Mouse (Mus musculus) gastrocnemius, adult 2 months (tissue): ENCODE data around the gene Pbld2. TPM values are rescaled to one million over a fixed set of nuclear protein-coding genes. Genes with fewer than 3 reads are reported as not detected.
A peak's percentile ranks its signal among the peaks of the same experiment; 100 is the strongest.

Source experiments
- DNase-seq: peaks from one replicate; pipeline ENCODE4 v3.0.0; 2022
- H3K27ac ChIP-seq: fragments of 200-600 bp; 2 replicates; pipeline ENCODE4 v1.8.1; 2022; ENCODE audit warnings: mild to moderate bottlenecking
- H3K4me3 ChIP-seq: fragments of 200-600 bp; 2 replicates; pipeline ENCODE4 v1.8.1; 2022; ENCODE audit warnings: mild to moderate bottlenecking, moderate library complexity
- CTCF ChIP-seq: fragments of 200-600 bp; IDR thresholded peaks from 2 replicates; pipeline ENCODE4 v1.8.1; 2022; ENCODE audit warnings: antibody characterized with exemption, mild to moderate bottlenecking, moderate library complexity
- intact Hi-C: fragments of 180-260 bp; cut with DNase I; formaldehyde crosslinking; loops from one replicate; pipeline ENCODE4 v1.15.1; 2025
- total RNA-seq, 2 experiments: library from RNA; stranded (reverse); gene quantifications; 2 replicates each; pipeline ENCODE4 v1.2.3; 2021

The Pbld2 gene
- total RNA-seq, 2 experiments from 2014 or later, result 2.8 to 5.4 TPM

DNA sequence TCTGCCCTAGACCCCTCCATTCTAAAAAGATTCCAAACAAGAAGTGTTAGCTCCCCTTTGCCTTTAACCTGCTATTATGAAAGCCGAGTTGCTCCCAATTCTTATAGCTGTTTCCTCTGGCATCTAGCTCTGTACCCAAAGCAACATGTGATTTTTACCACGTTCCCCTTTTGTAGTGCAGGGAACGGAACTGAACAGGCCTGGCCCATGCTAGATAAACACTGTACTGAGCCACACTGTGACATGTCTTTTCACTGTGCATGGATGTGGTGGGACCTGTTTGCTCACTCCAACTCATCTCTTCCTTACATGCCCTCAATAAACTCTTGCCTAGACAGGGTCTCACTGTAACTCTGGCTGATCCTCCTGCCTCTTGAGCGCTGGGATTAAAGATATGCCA lies 13.8 kb upstream of the Pbld2 start:
- no peak for TF ChIP-seq CTCF
- intact Hi-C loops, result no loop called here
- Histone ChIP-seq H3K4me3 (no peak overlapping the region), H3K27ac (no peak overlapping the region)
- DNase-seq, result no peak

DNA sequence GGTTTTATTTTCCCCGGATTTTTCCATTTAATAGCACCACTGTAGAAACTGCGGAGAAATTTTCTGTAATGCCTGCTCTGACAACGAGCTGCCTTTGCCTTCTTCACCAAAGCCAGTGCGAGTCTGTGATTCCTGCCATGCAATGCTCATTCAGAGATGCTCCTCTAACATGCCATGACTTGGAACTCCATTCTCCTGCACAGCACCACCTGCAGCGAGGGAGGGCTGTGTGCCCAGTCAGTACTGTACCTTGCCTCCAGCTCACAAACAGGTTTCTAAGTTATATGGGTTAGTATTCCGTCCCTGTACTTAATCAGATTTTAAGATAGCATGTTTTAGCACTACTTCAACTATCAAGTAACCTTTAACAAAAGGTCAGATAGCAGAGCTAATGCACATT lies 12.6 kb upstream of the Pbld2 start:
- intact Hi-C loops, result no loop called here
- H3K4me3 ChIP-seq, result no peak overlapping the region
- TF ChIP-seq CTCF, result no peak
- DNase-seq, result no peak
- H3K27ac ChIP-seq, result no peak overlapping the region

DNA sequence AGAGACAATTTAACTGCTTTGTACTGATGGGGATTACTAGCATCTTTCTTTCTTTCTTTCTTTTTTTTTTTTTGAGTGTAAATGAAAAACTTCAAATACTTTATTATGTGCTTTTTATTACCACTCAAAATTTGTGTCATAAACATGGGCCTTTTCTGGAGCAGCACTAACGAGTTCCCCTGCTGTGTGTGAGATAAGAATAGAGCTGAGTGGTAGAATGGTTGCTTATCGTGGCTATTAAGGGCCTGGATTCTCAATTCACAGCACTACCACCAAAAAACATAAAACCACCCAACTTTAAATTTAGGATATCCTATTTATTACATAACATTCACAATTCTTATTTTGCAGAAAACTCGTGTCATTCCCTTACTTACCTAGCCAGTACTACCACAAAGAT lies 10.6 kb upstream of the Pbld2 start:
- intact Hi-C loops, result no loop called here
- no peak for DNase-seq
- TF ChIP-seq CTCF, result no peak
- Histone ChIP-seq H3K27ac (no peak overlapping the region), H3K4me3 (no peak overlapping the region)

DNA sequence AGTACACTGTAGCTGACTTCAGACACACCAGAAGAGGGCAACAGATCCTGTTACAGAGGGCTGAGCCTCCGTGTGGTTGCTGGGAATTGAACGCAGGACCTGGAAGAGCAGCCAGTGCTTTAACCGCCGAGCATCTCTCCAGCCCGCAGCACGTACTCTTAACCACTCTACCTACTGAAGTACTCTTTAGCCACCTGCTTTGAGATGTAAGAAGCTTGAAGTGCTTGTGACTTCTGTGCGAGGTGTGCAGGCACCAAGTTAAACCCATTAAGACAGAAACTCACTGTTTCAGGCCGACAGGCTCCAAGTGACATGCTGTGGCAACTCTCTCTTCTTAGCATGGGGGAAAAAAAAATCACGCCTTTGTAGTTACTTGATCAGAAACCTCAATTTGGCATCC lies 9.9 kb upstream of the Pbld2 start:
- DNase-seq, result no peak
- no peak overlapping the region for H3K27ac ChIP-seq
- intact Hi-C loops, result no loop called here
- TF ChIP-seq CTCF, result no peak
- no peak overlapping the region for H3K4me3 ChIP-seq

DNA sequence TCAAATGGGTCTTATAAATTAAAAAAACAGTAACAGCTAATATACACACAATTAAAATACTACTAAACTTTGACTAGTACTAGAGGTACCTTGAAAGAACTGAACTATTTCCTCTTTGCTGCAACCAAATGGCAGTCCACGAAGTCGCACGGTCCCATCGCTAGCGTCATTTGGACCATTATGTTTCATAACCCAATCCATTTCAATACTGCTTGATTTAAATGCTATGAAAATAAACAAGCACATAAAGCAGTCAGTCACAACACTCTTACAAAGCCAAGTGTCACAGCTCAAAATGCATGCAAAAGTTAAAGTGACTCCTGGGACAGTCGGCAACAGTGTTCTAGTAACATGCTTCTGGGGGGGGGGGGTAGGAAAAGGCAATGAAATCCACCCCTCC lies 4.8 kb upstream of the Pbld2 start:
- no peak overlapping the region for H3K4me3 ChIP-seq
- no peak for DNase-seq
- TF ChIP-seq CTCF, result no peak
- no peak overlapping the region for H3K27ac ChIP-seq
- intact Hi-C loops, result no loop called here

DNA sequence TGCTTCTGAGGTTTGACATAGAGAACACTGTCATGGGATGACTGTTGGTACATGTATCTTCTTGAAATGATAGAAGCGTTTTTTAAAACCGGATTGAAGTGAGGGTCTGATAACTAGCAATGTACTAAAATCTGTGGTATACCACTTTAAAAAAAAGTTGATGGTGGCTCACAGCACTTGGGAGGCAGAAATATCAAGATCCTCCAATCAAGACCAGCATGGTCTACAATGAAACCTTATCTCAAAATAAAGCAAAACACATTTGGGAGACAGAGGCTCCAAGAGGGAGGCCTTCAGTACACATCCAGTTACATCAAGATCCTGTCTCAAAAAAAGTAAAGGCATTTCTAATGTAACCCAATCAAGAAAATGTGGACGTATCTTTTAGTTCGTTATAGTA lies 2.4 kb upstream of the Pbld2 start:
- DNase-seq, result no peak
- Histone ChIP-seq H3K4me3 (peak overlapping the region; percentile 74), H3K27ac (peak overlapping the region; percentile 100)
- TF ChIP-seq CTCF, result no peak
- intact Hi-C loops, result loop anchor here (2.0 to 10.0 kb wide), 5 partner anchors 39 to 535 kb away; partner anchors contain the start of genes Ccar1, Herc4, Rufy2 and Vps26a

DNA sequence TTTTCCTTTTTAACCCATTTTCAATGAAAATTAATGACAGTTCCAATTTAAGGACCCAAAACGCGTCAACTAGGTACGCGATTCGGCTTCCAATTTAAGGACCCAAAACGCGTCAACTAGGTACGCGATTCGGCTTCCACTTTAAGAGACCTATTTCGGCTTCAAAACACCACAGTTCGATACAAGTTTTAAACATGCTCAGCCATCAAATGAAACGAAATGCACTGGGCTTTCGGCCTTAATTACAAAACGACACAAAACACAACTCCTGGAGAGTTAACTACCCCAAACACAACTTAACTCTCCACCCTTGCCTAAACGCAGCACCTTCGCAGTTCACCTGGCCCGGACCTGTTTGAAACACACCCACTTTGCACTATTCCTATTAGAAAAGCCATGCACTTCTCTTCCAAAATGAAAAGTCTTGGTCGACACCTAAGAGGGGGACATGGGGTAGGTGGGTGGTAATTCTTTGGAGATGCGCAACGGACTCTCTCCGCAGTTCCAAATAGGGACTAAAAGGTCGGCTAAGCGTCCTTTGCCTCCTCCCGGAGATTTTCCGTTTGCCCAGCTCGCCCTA lies 1.5 kb upstream of the Pbld2 start:
- DNase-seq, result no peak
- peak overlapping the region; percentile 100 for H3K27ac ChIP-seq
- intact Hi-C loops, result loop anchor here (2.0 to 10.0 kb wide), 5 partner anchors 40 to 536 kb away; partner anchors contain the start of genes Ccar1, Herc4, Rufy2 and Vps26a
- peak overlapping the region; percentile 74 for H3K4me3 ChIP-seq
- no peak for TF ChIP-seq CTCF

DNA sequence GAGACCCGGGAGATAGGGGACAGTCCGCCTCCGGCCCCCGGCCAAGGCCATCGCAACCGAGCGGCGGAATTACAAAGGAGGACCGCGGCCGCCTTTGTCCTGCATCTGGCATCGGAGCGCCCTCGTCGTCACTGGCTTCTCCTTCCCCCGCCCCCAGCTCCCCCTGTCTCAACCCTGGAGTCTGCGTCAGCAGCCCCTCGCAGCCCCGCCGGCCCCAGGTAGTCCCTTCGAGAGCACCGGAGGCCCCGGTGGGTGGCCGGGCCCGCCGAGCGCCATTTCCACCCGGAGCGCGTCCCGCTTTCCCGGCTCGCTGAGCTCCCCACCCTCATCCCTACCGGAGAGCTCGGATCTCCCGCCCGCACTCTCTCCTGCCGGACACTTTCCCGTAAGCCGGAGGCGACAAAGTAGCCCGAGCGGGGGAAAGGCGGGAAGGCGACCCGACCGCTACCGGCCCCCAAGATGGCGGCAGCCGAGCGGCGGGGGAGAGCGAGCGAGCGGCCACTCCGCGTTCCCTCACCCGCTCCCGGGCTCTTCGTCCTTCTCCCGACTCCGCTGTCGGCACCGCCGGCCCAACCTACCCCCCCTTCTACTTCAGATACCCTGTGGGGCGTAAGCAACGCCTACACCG lies 880 bp upstream of the Pbld2 start:
- peak; percentile 81 for DNase-seq
- Histone ChIP-seq H3K4me3 (peak overlapping the region; percentile 74), H3K27ac (peak overlapping the region; percentile 100)
- TF ChIP-seq CTCF, result no peak
- intact Hi-C loops, result loop anchor here (2.0 to 10.0 kb wide), 5 partner anchors 41 to 536 kb away; partner anchors contain the start of genes Ccar1, Herc4, Rufy2 and Vps26a

DNA sequence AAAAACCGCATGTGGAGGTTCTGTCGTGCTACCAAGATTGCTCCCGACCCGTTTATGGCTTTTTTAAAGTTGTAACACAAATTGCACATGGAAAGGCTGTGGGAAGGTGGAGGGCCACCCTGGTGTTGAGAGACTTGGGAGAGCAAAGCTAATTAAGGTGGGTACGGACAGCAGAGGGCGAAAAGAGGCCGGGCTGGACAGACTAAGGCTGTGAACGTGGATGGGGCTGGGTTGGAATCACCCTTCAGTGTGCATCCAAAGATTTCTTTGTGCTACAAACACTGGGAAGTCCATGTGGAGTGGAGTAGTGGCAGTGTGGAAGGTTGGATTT lies 430 bp downstream of the Pbld2 start:
- peak; percentile 79 for DNase-seq
- intact Hi-C loops, result loop anchor here (2.0 to 10.0 kb wide), 5 partner anchors 40 to 232 kb away; partner anchors contain the start of genes Ccar1, Herc4 and Rufy2
- peak; percentile 65 for TF ChIP-seq CTCF

DNA sequence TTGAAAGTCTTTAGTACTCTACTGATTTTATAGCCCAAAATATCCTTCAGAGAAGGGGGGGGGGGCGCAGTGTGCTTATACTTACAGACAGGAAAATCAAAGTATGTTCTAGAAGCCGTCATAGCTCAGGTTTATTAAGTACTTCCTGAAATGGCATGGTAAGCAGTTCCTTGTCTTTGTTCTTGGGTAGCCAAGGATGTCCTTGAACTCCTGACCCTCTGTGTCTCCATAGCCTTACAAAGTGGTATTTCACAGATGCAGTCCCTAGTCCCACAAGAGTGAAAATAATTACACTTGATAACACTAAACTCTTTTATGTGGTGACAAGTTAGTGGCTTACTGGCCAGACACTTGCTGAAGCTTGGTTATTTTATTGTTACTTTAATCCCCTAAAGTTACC lies 901 bp downstream of the Pbld2 start:
- no peak for TF ChIP-seq CTCF
- DNase-seq, result no peak
- Histone ChIP-seq H3K27ac (peak overlapping the region; percentile 100), H3K4me3 (peak overlapping the region; percentile 74)
- intact Hi-C loops, result loop anchor here (2.0 to 10.0 kb wide), 4 partner anchors 40 to 312 kb away; partner anchors contain the start of gene Herc4

More for the DNA sequence above, 430 bp downstream of the Pbld2 start:
- Histone ChIP-seq H3K4me3 (peak overlapping the region; percentile 74), H3K27ac (peak overlapping the region; percentile 100)

DNA sequence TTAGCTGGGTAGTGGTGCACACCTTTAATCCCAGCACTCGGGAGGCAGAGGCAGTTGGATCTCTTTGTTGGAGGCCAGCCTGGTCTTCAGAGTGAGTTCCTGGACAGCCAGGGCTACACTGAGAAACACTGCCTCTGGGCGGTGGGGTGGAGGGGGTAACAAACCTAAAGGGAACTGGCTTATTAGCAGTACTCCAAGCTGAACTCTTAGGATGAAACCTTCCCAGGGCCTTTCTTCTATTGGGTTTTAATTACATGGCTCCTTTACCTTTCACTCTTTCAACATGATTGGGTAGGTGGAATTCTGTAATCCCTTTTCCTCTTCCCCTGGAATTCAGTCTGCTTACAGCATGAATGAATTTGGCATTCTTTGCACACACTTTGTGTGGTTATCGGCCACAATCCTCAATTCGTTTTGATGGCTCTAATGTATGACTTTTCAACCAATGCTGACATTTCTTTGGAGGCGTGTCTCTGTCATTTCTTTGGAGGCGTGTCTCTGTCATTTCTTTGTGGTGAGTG lies 1.4 kb downstream of the Pbld2 start:
- Histone ChIP-seq H3K27ac (peak overlapping the region; percentile 100; the same call in 1 of the 2 replicates), H3K4me3 (peak overlapping the region; percentile 74; the same call in 1 of the 2 replicates)
- no peak for DNase-seq
- TF ChIP-seq CTCF, result no peak
- intact Hi-C loops, result loop anchor here (2.0 to 10.0 kb wide), 4 partner anchors 39 to 312 kb away; partner anchors contain the start of gene Herc4

DNA sequence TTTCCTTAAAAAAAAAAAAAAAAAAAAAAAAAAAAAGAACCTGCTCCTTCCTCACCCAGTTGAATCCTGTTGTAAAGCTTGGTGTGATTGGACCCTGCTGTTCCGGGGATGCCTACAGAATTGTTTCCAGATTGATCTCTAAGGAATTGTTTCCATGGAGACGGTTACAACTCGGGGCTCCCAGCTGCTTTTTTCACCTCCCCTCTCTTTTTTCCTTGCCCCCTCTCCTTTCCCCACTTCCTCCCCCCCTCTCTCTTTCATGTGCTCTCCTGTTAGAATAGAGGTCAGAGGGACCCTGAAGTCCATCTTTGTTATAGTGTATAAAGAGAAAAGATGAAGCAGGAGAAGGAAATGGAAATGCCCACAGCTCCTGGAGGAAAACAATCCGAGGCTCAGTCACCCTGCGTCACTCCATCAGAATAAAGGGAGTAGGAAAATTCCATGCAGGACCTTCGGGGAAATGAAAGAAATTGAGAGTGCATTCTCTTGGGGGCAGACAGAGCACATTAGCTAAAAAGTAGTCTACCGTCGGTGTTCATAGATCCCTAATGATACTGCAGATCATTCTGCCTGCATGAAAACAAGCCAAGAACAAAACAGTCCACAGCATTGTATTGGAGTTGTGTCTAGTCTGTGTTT lies 2.2 kb downstream of the Pbld2 start:
- DNase-seq, result no peak
- no peak overlapping the region for H3K4me3 ChIP-seq
- TF ChIP-seq CTCF, result no peak
- H3K27ac ChIP-seq, result no peak overlapping the region
- intact Hi-C loops, result loop anchor here (5.0 to 10.0 kb wide), 3 partner anchors 89 to 311 kb away; partner anchors contain the start of gene Herc4

DNA sequence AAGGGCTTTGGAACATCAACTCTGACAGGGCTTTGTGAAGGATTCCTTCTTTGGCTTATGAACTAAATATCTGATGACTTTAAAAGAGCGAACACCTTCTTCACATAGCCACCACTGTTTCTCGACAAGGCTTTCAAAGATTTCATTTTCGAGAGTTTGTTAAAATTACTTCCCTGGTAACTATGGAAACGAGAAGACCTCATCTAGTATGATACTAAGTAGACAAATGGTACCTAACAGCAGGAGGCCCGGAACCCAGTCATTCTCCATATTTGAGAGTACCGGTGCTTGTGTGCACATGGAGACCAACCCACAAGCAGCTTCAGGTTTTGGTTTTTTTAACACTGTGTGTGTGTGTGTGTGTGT lies 2.7 kb downstream of the Pbld2 start:
- intact Hi-C loops, result loop anchor here (5.0 to 10.0 kb wide), 3 partner anchors 88 to 311 kb away; partner anchors contain the start of gene Herc4
- H3K27ac ChIP-seq, result no peak overlapping the region
- DNase-seq, result no peak
- no peak for TF ChIP-seq CTCF
- H3K4me3 ChIP-seq, result no peak overlapping the region
